Mouse (Mus musculus): ENCODE results near the gene Clic1. TPM values are rescaled to one million over a fixed set of nuclear protein-coding genes. Genes with fewer than 3 reads are reported as not detected.

The Clic1 gene
- polyA plus RNA-seq, 1 experiment from 2014 or later = 99.6 TPM

DNA sequence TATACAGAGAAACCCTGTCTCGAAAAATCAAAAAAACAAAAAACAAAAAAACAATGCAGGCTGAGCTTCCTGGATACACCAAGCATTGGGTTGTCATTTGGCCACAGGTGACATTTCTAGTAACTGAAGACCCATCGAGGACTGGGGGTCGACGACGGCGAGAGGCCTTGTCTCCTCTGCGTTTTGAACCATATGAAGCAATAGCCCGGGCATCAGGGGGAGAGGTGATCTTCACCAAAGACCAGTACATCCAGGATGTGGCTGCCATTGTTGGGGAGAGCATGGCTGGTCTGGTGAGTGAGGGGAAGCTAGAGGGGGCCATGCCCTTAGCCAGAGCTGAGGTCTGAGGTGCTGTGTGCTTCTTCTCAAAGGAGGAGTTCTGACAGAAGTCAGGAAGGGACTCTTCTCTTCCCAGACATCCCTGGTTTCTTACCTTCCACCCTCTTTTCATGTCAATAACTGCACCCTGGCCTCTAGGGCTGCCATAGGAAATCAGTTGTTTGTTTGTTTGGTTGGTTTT is 27.2 kb upstream of the Clic1 start:
- WGBS = 95% methylated on average over 8 of the region's 8 CpGs
- H3K4me1 ChIP-seq (replicated peaks) = peaks cover 27% of the 10 kb centered on the region
- no peak overlapping the region for H3K27ac ChIP-seq
- H3K36me3 ChIP-seq = 0 out of 2 replicates have a peak, but pooled peaks cover 3% of the 10 kb centered on the region
- H3K27me3 ChIP-seq = no peaks in the 10 kb centered on the region
- H3K4me3 ChIP-seq (replicated peaks) = no peak overlapping the region
- no peak overlapping the region for H3K4me2 ChIP-seq (replicated peaks)
- H3K9me3 ChIP-seq = no peaks in the 10 kb centered on the region
- no peak for ATAC-seq
- H3K9ac ChIP-seq (replicated peaks) = no peak overlapping the region

DNA sequence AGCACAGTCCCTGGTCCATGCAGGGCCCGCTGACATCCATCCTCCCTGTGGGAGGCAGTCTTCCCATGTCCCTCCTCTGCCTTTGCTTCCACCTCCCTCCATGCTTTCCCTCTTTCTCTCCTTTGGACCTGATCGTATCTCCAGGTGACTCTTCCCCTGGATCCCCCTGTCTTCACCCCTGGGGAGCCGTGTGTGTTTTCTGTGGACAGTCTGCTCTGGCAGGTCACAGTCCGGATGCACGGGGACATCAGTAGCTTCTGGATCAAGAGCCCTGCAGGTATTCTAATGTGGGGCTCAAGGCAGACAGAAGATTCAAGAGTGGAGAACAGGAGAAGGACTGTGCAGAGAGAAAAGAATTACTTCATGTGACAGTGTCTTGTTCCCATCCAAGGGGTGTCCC is 26.5 kb upstream of the Clic1 start:
- no peaks in the 10 kb centered on the region for H3K27me3 ChIP-seq
- WGBS = 89% methylated on average over 5 of the region's 5 CpGs
- H3K27ac ChIP-seq = no peak overlapping the region
- H3K9ac ChIP-seq (replicated peaks) = no peak overlapping the region
- no peaks in the 10 kb centered on the region for H3K36me3 ChIP-seq
- ATAC-seq = no peak
- no peak overlapping the region for H3K4me2 ChIP-seq (replicated peaks)
- peaks cover 33% of the 10 kb centered on the region for H3K4me1 ChIP-seq (replicated peaks)
- no peak overlapping the region for H3K4me3 ChIP-seq (replicated peaks)
- H3K9me3 ChIP-seq = no peaks in the 10 kb centered on the region

DNA sequence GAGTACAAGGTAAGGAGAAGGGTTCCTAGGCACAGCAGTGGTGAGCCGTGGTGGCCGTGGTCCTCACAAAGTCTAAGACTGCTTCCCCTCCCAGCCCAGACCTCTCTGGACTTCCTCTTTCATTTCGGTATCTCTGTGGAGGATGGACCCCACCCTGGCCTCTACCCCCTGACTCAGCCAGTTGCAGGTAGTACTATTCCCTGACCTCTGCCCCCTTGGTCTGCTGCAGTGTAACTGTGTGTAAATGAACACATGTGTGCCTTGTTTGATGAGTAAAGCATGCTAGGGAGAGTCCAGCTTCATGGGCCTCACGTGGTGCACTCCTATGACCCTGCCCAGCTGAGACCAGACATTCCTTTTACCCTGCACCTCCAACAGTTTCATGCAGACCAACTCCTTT is 26.0 kb upstream of the Clic1 start:
- Histone ChIP-seq H3K9ac (replicated peaks) (no peak overlapping the region), H3K27me3 (no peaks in the 10 kb centered on the region), H3K4me3 (replicated peaks) (no peak overlapping the region), H3K4me2 (replicated peaks) (no peak overlapping the region), H3K36me3 (no peaks in the 10 kb centered on the region), H3K9me3 (no peaks in the 10 kb centered on the region), H3K27ac (no peak overlapping the region), H3K4me1 (replicated peaks) (peaks cover 35% of the 10 kb centered on the region)
- ATAC-seq = no peak
- 87% methylated on average over 4 of the region's 4 CpGs for WGBS

DNA sequence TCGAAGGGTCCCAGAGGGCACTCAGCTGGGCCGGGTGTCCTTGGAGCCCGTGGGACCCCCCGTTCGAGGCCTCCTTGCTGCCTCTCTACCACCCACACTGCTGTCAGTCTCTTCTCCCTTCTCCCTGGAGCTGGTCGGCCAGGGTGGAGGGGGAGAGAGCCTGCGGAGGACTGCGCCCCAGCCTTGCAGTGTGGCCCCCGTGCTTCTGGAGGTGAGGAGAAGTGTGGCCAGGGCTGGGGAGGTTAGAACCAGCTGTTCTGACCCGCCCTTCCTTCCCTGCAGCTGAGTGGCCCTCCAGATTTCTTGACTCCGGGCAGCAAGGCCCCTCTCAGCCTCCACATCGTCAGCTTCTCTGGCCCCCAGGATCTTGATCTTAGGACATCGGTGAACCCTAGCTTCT is 25.5 kb upstream of the Clic1 start:
- Histone ChIP-seq H3K4me3 (replicated peaks) (no peak overlapping the region), H3K4me1 (replicated peaks) (peaks cover 35% of the 10 kb centered on the region), H3K9ac (replicated peaks) (no peak overlapping the region), H3K36me3 (no peaks in the 10 kb centered on the region), H3K27me3 (no peaks in the 10 kb centered on the region), H3K9me3 (no peaks in the 10 kb centered on the region), H3K27ac (no peak overlapping the region), H3K4me2 (replicated peaks) (no peak overlapping the region)
- WGBS = 75% methylated on average over 13 of the region's 13 CpGs
- ATAC-seq = no peak

DNA sequence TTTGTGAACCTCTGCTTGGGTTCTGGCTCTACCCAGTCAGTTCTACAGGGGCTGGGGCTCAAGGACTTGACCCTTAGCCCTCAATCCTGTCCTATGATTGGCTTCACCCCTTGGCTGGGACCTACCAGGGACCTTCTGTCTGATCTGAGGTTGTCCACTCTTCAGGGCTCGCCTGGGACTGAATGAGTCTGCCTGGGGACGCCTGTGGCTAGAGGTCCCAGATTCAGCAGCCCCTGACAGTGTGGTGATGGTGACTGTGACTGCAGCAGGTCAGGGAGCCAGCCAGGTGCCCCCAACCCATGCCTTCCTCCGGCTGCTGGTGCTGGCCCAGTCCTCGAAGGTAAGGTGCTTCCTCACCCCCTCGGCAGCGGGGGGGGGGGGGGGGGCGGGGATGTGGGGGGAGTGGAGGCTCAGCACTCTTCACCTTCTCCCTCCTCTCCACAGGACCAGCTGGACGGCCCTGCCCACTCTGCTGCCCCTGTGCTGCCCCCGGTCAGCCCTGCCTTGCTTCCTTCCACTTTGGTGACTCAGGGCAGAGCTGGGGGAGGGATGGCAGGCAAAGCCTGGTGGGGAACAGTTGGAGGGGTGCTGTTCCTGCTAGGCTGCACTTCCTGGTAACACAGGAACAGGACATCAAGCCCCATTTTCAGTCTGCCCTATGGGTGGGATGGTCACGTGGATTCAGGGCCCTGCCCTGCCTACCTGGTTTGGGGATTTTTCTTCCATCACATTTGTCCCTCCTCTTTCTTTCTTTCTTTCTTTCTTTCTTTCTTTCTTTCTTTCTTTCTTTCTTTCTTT is 24.9 kb upstream of the Clic1 start:
- 77% methylated on average over 7 of the region's 10 CpGs for WGBS
- H3K27me3 ChIP-seq = no peaks in the 10 kb centered on the region
- ATAC-seq = no peak
- no peak overlapping the region for H3K9ac ChIP-seq (replicated peaks)
- no peak overlapping the region for H3K4me3 ChIP-seq (replicated peaks)
- H3K9me3 ChIP-seq = no peaks in the 10 kb centered on the region
- H3K4me1 ChIP-seq (replicated peaks) = peaks cover 39% of the 10 kb centered on the region
- H3K4me2 ChIP-seq (replicated peaks) = no peak overlapping the region
- H3K36me3 ChIP-seq = no peaks in the 10 kb centered on the region
- H3K27ac ChIP-seq = no peak overlapping the region

DNA sequence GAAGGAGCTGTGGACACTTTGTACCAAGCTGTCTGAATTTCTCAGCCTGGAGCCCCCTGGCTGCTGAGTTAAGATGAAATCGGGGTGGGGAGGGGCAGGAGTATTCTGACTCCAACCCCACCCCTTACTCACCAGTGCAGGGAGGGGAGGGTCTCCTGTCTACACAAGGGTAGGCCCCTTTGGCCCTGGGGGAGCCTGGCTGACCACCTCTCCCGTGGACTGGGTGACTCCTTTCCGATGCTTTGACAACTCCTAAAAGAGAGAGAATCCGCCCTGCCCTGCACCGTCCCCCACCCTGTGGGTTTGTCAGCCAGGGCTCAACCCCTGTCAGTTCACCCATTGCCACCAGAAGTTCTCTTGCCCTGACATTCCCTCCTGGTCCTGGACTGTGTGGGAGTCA is 23.6 kb upstream of the Clic1 start:
- 0 out of 2 replicates have a peak overlapping the region, but pooled peaks have one; percentile 73 for H3K27ac ChIP-seq
- no peaks in the 10 kb centered on the region for H3K27me3 ChIP-seq
- no peak overlapping the region; the same call in 1 of the 2 replicates for H3K9ac ChIP-seq (replicated peaks)
- H3K36me3 ChIP-seq = no peaks in the 10 kb centered on the region
- peaks cover 39% of the 10 kb centered on the region for H3K4me1 ChIP-seq (replicated peaks)
- WGBS = 72% methylated on average over 5 of the region's 5 CpGs
- H3K9me3 ChIP-seq = no peaks in the 10 kb centered on the region
- no peak overlapping the region for H3K4me2 ChIP-seq (replicated peaks)
- H3K4me3 ChIP-seq (replicated peaks) = no peak overlapping the region
- no peak for ATAC-seq

DNA sequence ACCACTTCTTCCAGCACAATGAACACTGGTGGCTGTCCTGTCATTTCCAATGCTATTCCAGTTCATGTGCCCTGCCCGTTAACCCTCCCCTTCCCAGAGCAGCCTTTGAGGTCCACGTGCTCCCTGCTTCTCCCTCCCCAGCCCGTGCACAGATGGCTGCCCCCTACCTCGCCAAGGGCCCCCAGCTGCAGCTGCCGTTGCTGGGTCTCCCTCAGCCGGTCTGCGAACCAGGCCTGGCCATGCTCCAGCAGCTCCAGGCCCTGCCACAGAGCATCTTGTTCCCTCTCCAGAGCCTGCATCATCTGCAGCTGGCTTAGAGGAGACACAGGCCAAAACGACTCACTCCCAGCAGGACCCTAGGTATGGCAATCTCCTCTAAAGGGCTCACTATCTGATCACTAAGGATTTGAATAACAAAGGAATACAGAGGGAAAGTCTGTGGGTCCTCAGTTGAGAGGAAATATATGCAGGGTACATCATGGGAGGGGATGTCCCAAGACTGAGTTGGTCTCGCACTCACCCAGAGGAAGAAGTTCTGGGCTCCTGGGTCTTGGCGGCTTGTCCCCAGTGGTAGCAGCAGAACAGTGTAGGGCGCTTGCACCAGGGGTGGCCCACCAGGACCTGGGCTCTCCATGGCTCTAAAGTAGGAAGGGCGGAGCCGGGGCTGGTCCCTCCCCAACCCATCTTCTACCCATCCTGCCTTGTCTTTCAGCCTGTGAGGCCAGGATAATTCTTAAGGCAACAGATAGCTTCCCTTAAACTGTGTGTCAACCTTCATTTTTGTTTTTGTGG is 22.3 kb upstream of the Clic1 start, which contains the start of gene Sapcd1:
TSS of gene Sapcd1 (minus strand) at position 740 of the 792 bp plus-strand sequence.
- WGBS = 24% methylated on average over 13 of the region's 13 CpGs
- Histone ChIP-seq H3K9me3 (no peaks in the 10 kb centered on the region), H3K4me2 (replicated peaks) (peak within 1 kb of the TSS; percentile 11; the same call in 1 of the 2 replicates), H3K4me3 (replicated peaks) (no peak within 1 kb of the TSS), H3K27ac (peak within 1 kb of the TSS; percentile 73), H3K4me1 (replicated peaks) (peaks cover 32% of the 10 kb centered on the region), H3K9ac (replicated peaks) (peak within 1 kb of the TSS; percentile 12; the same call in 1 of the 2 replicates), H3K36me3 (no peaks in the 10 kb centered on the region), H3K27me3 (no peaks in the 10 kb centered on the region)
- ATAC-seq = peak; percentile 75

DNA sequence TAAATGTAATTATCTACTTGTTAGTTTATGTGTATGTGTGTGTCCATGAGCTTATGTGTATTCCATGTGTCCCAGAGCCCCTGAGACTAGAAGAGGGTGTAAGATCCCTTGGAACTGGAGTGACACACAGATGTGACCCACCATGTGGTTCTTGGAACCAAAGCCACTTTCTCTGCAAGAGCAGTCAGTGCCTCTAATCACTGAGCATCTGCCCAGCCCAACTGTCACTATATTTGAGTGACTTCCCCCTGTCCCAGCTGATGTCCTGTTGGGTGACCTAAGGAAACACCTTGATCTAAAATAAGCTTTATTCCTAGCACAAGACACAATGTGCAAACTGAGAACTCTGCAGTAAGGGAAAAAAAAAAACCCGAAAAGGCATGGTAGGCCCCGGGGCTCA is 21.5 kb upstream of the Clic1 start:
- Histone ChIP-seq H3K4me2 (replicated peaks) (no peak overlapping the region), H3K9me3 (no peaks in the 10 kb centered on the region), H3K9ac (replicated peaks) (no peak overlapping the region), H3K27me3 (no peaks in the 10 kb centered on the region), H3K4me3 (replicated peaks) (no peak overlapping the region), H3K36me3 (no peaks in the 10 kb centered on the region), H3K4me1 (replicated peaks) (peaks cover 32% of the 10 kb centered on the region), H3K27ac (no peak overlapping the region)
- 73% methylated on average over 2 of the region's 2 CpGs for WGBS
- ATAC-seq = no peak

DNA sequence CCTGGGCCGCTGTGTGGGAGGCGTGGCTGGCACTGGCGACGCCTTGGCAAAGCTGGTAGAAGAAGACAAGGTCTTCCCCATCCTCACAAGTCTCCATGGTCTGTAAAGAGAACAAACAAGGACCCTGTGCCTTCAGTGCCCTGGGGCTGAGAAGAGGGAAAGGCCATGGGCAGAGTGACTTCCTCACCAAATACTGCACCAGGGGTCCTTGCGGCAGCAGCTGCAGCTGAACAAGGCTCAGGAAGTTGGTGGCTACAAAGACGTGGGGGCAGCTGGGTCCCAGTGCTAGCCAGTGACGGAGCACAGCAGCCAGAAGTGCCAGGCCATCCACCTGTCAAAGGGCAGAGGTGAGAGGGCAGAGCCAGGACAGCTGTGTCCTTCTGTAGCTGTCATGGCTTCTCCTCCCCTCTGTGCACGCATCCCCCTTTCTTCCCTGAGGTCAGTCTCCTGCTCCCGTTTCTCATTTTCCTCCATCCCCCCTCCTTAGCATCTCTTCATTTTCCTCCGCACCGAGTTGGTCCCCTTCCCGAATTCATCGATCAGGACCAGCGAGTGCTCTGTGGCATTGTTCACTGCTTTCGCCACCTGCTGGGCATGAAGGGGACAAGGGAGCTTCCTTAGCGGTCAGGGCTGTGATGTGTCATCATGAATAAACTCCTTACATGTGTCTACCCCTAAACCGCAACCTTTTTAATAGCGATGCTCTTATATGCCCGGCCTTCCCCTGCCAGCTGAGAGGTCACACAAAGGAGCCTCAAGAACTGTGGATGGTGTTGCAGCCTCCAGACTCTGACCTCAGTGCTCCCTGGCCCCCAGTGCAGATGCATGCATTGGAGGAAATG is 19.9 kb upstream of the Clic1 start:
- peaks cover 32% of the 10 kb centered on the region for H3K4me1 ChIP-seq (replicated peaks)
- ATAC-seq = no peak
- 29% methylated on average over 19 of the region's 19 CpGs for WGBS
- H3K27me3 ChIP-seq = no peaks in the 10 kb centered on the region
- H3K4me3 ChIP-seq (replicated peaks) = no peak overlapping the region
- no peaks in the 10 kb centered on the region for H3K36me3 ChIP-seq
- no peaks in the 10 kb centered on the region for H3K9me3 ChIP-seq
- no peak overlapping the region for H3K27ac ChIP-seq
- peak overlapping the region; percentile 39 for H3K4me2 ChIP-seq (replicated peaks)
- H3K9ac ChIP-seq (replicated peaks) = peak overlapping the region; percentile 42; the same call in 1 of the 2 replicates

DNA sequence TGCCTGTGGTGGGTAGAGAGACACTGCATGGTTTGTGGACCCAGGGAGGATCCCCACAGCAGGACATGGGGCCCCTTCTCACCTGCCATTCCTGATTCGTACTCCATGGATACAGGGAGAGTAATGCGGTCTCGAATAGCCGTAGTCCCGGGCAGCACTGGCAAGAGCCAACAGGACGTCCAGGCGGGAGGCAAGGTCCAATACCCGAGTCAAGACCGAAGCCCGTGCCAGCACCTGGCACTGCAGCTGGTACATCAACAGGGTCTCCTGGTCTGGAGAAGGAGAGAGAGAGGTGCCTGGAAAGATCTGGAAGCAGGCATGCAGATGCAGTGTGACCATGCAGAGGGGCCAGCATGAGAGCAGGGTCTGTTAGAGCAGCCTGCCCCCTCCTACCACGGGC is 18.5 kb upstream of the Clic1 start:
- no peak overlapping the region for H3K9ac ChIP-seq (replicated peaks)
- no peak for ATAC-seq
- no peak overlapping the region for H3K4me2 ChIP-seq (replicated peaks)
- H3K4me3 ChIP-seq (replicated peaks) = no peak overlapping the region
- H3K27me3 ChIP-seq = no peaks in the 10 kb centered on the region
- no peaks in the 10 kb centered on the region for H3K36me3 ChIP-seq
- H3K27ac ChIP-seq = no peak overlapping the region
- H3K9me3 ChIP-seq = no peaks in the 10 kb centered on the region
- WGBS = 89% methylated on average over 11 of the region's 11 CpGs
- H3K4me1 ChIP-seq (replicated peaks) = peaks cover 26% of the 10 kb centered on the region

DNA sequence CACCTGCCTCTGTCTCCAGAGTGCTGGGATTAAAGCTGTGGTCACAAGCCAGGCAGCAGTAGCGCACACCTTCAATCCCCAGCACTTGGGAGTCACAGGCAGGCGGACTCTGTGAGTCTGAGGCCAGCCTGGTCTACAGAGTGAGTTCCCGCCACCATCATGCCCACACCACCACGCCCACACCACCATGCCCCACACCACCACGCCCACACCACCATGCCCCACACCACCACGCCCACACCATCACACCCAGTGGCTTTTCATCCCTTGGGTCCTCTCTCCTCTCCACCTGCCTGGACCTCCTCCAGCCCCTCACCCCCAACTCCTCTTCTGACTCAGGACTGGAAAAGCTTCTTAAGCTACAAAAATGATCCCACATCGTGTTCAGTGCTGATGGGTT is 17.9 kb upstream of the Clic1 start:
- no peak overlapping the region for H3K27ac ChIP-seq
- H3K27me3 ChIP-seq = no peaks in the 10 kb centered on the region
- no peaks in the 10 kb centered on the region for H3K9me3 ChIP-seq
- H3K9ac ChIP-seq (replicated peaks) = no peak overlapping the region
- no peaks in the 10 kb centered on the region for H3K36me3 ChIP-seq
- H3K4me2 ChIP-seq (replicated peaks) = no peak overlapping the region
- no peak overlapping the region for H3K4me3 ChIP-seq (replicated peaks)
- 92% methylated on average over 7 of the region's 7 CpGs for WGBS
- ATAC-seq = no peak
- peaks cover 24% of the 10 kb centered on the region for H3K4me1 ChIP-seq (replicated peaks)

All from midbrain, embryonic 13.5 days (tissue).